Mouse (Mus musculus) inflammation-experienced regulatory T-cells (primary cell): ENCODE results near the gene D17H6S53E. TPM values are rescaled to one million over a fixed set of nuclear protein-coding genes. Genes with fewer than 3 reads are reported as not detected.

Source experiments
- polyA plus RNA-seq, 2 experiments: library from polyadenylated mRNA; unstranded; fragments of 100-300 nt; shearing (Covaris generic); gene quantifications; one replicate each; pipeline ENCODE4 v1.2.1; 2017

Gene D17H6S53E
- polyA plus RNA-seq, 2 experiments from 2014 or later: 1.9 to 3.0 TPM

Other genes with a start within 250 kb of the D17H6S53E start
- gene Zbtb12, start 246.9 kb upstream of the D17H6S53E start, polyA plus RNA-seq: under 1 TPM; 0.27 to 0.39 TPM
- gene Gm20547, start 244.3 kb upstream of the D17H6S53E start, polyA plus RNA-seq: not detected
- 1 to 10 TPM; 1.6 to 3.3 TPM for gene C2, start 228.1 kb upstream of the D17H6S53E start, polyA plus RNA-seq
- gene Ehmt2, start 227.9 kb upstream of the D17H6S53E start, polyA plus RNA-seq: 10 to 100 TPM; 65.4 to 83.5 TPM
- gene Slc44a4, start 211.9 kb upstream of the D17H6S53E start, polyA plus RNA-seq: under 1 TPM in 1 of 2 experiments, not detected in 1; 0.21 TPM
- 10 to 100 TPM; 78.7 to 95.7 TPM for gene Neu1, start 195.1 kb upstream of the D17H6S53E start, polyA plus RNA-seq
- gene Hspa1b, start 167.1 kb upstream of the D17H6S53E start, polyA plus RNA-seq: 100 to 1,000 TPM; 378 to 903 TPM
- 10 to 100 TPM; 13.3 to 18.6 TPM for gene Gm20481, start 156.5 kb upstream of the D17H6S53E start, polyA plus RNA-seq
- 100 to 1,000 TPM in 1 of 2 experiments, 10 to 100 TPM in 1; 84.0 to 191 TPM for gene Hspa1a, start 154.2 kb upstream of the D17H6S53E start, polyA plus RNA-seq
- gene Hspa1l, start 153.7 kb upstream of the D17H6S53E start, polyA plus RNA-seq: under 1 TPM; 0.10 to 0.73 TPM
- gene Lsm2, start 144.5 kb upstream of the D17H6S53E start, polyA plus RNA-seq: 100 to 1,000 TPM in 1 of 2 experiments, 10 to 100 TPM in 1; 80.1 to 110 TPM
- 100 to 1,000 TPM; 201 to 211 TPM for gene Vars, start 125.4 kb upstream of the D17H6S53E start, polyA plus RNA-seq
- gene Vwa7, start 109.8 kb upstream of the D17H6S53E start, polyA plus RNA-seq: under 1 TPM; 0.07 to 0.34 TPM
- 1 to 10 TPM; 1.5 to 2.5 TPM for gene Sapcd1, start 98.4 kb upstream of the D17H6S53E start, polyA plus RNA-seq
- 1 to 10 TPM; 2.9 to 3.2 TPM for gene Msh5, start 79.6 kb upstream of the D17H6S53E start, polyA plus RNA-seq
- gene Clic1, start 76.4 kb upstream of the D17H6S53E start, polyA plus RNA-seq: 100 to 1,000 TPM; 533 to 549 TPM
- 1 to 10 TPM in 1 of 2 experiments, under 1 TPM in 1; 0.98 to 2.2 TPM for gene Ddah2, start 67.3 kb upstream of the D17H6S53E start, polyA plus RNA-seq
- gene Ly6g6c, start 61.0 kb upstream of the D17H6S53E start, polyA plus RNA-seq: 1 to 10 TPM in 1 of 2 experiments, not detected in 1; 2.0 TPM
- gene Mpig6b, start 60.2 kb upstream of the D17H6S53E start, polyA plus RNA-seq: under 1 TPM; 0.11 to 0.16 TPM
- gene Ly6g6e, start 49.5 kb upstream of the D17H6S53E start, polyA plus RNA-seq: not detected
- gene Ly6g6d, start 48.3 kb upstream of the D17H6S53E start, polyA plus RNA-seq: under 1 TPM in 1 of 2 experiments, not detected in 1; 0.60 TPM
- gene Ly6g6f, start 40.8 kb upstream of the D17H6S53E start, polyA plus RNA-seq: not detected
- gene Abhd16a, start 37.1 kb upstream of the D17H6S53E start, polyA plus RNA-seq: 10 to 100 TPM; 73.9 to 82.7 TPM
- not detected for gene Ly6g5c, start 18.1 kb upstream of the D17H6S53E start, polyA plus RNA-seq
- 1 to 10 TPM in 1 of 2 experiments, under 1 TPM in 1; 0.90 to 3.6 TPM for gene Ly6g5b, start 10.9 kb upstream of the D17H6S53E start, polyA plus RNA-seq
- 10 to 100 TPM; 54.2 to 60.6 TPM for gene Gpank1, start 4.9 kb upstream of the D17H6S53E start, polyA plus RNA-seq
- 100 to 1,000 TPM; 238 to 275 TPM for gene Csnk2b, start 4.3 kb upstream of the D17H6S53E start, polyA plus RNA-seq
- gene Apom, start 5.7 kb downstream of the D17H6S53E start, polyA plus RNA-seq: 1 to 10 TPM in 1 of 2 experiments, not detected in 1; 2.6 TPM
- gene Bag6, start 8.8 kb downstream of the D17H6S53E start, polyA plus RNA-seq: 10 to 100 TPM; 50.0 to 63.9 TPM
- gene Prrc2a, start 38.5 kb downstream of the D17H6S53E start, polyA plus RNA-seq: 10 to 100 TPM; 24.6 to 25.6 TPM
- 1 to 10 TPM; 1.9 to 8.1 TPM for gene Aif1, start 49.7 kb downstream of the D17H6S53E start, polyA plus RNA-seq
- 1 to 10 TPM; 5.7 to 8.4 TPM for gene Lst1, start 62.1 kb downstream of the D17H6S53E start, polyA plus RNA-seq
- gene Ltb, start 68.1 kb downstream of the D17H6S53E start, polyA plus RNA-seq: 1,000 to 10,000 TPM; 1,692 to 1,979 TPM
- 10 to 100 TPM; 34.2 to 54.8 TPM for gene Tnf, start 75.6 kb downstream of the D17H6S53E start, polyA plus RNA-seq
- 100 to 1,000 TPM in 1 of 2 experiments, 10 to 100 TPM in 1; 56.6 to 152 TPM for gene Lta, start 79.0 kb downstream of the D17H6S53E start, polyA plus RNA-seq
- gene Gm16181, start 94.5 kb downstream of the D17H6S53E start, polyA plus RNA-seq: not detected
- 1 to 10 TPM; 4.5 to 5.5 TPM for gene Atp6v1g2, start 107.3 kb downstream of the D17H6S53E start, polyA plus RNA-seq
- gene Nfkbil1, start 109.4 kb downstream of the D17H6S53E start, polyA plus RNA-seq: 10 to 100 TPM; 15.6 to 29.3 TPM
- gene Ddx39b, start 115.4 kb downstream of the D17H6S53E start, polyA plus RNA-seq: 100 to 1,000 TPM; 211 to 230 TPM
- gene H2-D1, start 136.4 kb downstream of the D17H6S53E start, polyA plus RNA-seq: 1,000 to 10,000 TPM; 5,968 to 6,679 TPM
- 1 to 10 TPM in 1 of 2 experiments, under 1 TPM in 1; 0.48 to 1.8 TPM for gene H2-Q1, start 194.0 kb downstream of the D17H6S53E start, polyA plus RNA-seq
- 10 to 100 TPM; 15.6 to 19.4 TPM for gene H2-Q2, start 215.9 kb downstream of the D17H6S53E start, polyA plus RNA-seq